Mouse (Mus musculus) intestine, embryonic 15.5 days (tissue): ENCODE results near the gene Tec. TPM values are rescaled to one million over a fixed set of nuclear protein-coding genes. Genes with fewer than 3 reads are reported as not detected.

Experiments used
- ATAC-seq: fragments of 200-750 bp; cut with Nextera tagmentation; 2 replicates; pipeline ENCODE4 v1.8.0; 2017; ENCODE audit warnings: moderate TSS enrichment, moderate library complexity
- H3K27ac ChIP-seq: fragments of 300-500 bp; sonication (generic); 2 replicates; pipeline ENCODE4 v1.5.1; 2015; ENCODE audit warnings: mild to moderate bottlenecking, inconsistent platforms
- H3K27me3 ChIP-seq: fragments of 300-500 bp; sonication (generic); replicated peaks from 2 replicates; pipeline ENCODE4 v1.6.1; 2015; ENCODE audit warnings: inconsistent platforms
- H3K36me3 ChIP-seq: fragments of 300-500 bp; sonication (generic); 2 replicates; pipeline ENCODE4 v1.6.1; 2015; ENCODE audit warnings: inconsistent platforms
- H3K4me1 ChIP-seq: fragments of 300-500 bp; sonication (generic); replicated peaks from 2 replicates; pipeline ENCODE4 v1.6.1; 2015; ENCODE audit warnings: inconsistent platforms
- H3K4me2 ChIP-seq: fragments of 300-500 bp; sonication (generic); replicated peaks from 2 replicates; pipeline ENCODE4 v1.6.1; 2015; ENCODE audit warnings: mild to moderate bottlenecking, inconsistent platforms
- H3K4me3 ChIP-seq: fragments of 300-500 bp; sonication (generic); replicated peaks from 2 replicates; pipeline ENCODE4 v1.5.1; 2015; ENCODE audit warnings: inconsistent platforms
- H3K9ac ChIP-seq: fragments of 300-500 bp; sonication (generic); 2 replicates; pipeline ENCODE4 v1.6.1; 2015; ENCODE audit warnings: inconsistent platforms
- H3K9me3 ChIP-seq: fragments of 300-500 bp; sonication (generic); 2 replicates; pipeline ENCODE4 v1.6.1; 2016; ENCODE audit warnings: inconsistent platforms
- WGBS: fragments of 180-500 bp; shearing (Covaris S2); methylation state at CpG from one replicate; pipeline ENCODE4 v1.1.7; 2015; 5-methylcytosine and 5-hydroxymethylcytosine counted together
- polyA plus RNA-seq: library from polyadenylated mRNA; unstranded; fragments of >200 nt; fragmentation: Nextera tagmentation; extraction: Ambion mirVana; gene quantifications from 2 replicates; pipeline ENCODE4 v1.2.1, GENCODE M21; 2015

The Tec gene
- polyA plus RNA-seq, 1 experiment from 2014 or later = 12.8 TPM

DNA sequence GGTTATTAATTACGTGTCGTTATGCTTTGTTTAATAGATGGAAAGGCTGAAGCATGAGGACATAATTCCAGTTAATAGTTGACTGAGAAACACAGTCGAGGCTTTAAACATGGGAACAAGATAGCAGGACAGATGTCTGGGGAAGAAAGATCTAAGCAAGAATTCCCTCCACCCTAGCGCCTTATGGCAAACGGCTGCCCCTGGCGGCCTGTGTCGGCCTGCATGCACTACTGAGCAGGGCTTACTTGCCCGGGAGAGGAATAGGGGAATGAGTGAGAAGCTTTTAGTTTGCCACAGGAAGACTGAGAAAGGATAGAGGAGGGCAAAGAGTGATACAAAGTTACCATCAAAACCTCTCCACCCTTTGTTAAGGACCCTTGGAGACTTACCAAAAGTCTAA is 7.4 kb downstream of the Tec start:
- Histone ChIP-seq H3K9ac (no peak overlapping the region), H3K9me3 (no peaks in the 10 kb centered on the region), H3K27ac (no peak overlapping the region), H3K36me3 (no peaks in the 10 kb centered on the region), H3K27me3 (no peaks in the 10 kb centered on the region), H3K4me2 (no peak overlapping the region), H3K4me3 (no peak overlapping the region), H3K4me1 (peaks cover 5% of the 10 kb centered on the region)
- no peak for ATAC-seq
- WGBS = 68% methylated on average over 8 of the region's 8 CpGs

DNA sequence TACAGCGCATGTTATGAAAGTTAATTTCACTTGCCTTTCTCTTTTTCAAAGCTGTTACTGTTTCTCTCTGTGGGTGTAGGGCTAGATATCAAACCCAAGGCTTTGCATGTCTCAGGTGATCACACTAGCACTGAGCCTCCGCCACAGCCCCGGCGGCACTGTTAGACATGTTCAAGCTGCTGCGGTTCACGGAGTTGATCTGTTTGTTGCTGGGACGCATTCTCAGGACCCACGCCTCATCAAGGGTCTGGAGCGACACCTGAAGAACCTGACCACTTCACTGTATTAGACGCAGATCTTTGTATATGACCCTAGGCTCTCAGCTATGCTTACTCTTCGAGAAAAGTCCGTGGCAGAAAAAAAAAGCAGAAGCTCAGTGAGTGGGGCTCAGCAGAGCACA is 10.0 kb downstream of the Tec start:
- H3K9me3 ChIP-seq = no peaks in the 10 kb centered on the region
- H3K4me2 ChIP-seq = no peak overlapping the region
- 90% methylated on average over 12 of the region's 12 CpGs for WGBS
- no peak overlapping the region for H3K9ac ChIP-seq
- no peak overlapping the region for H3K4me3 ChIP-seq
- H3K27ac ChIP-seq = no peak overlapping the region
- peaks cover 12% of the 10 kb centered on the region for H3K4me1 ChIP-seq
- ATAC-seq = no peak
- H3K36me3 ChIP-seq = no peaks in the 10 kb centered on the region
- no peaks in the 10 kb centered on the region for H3K27me3 ChIP-seq

- H3K27me3 ChIP-seq = no peaks in the 10 kb centered on the region
- H3K4me1 ChIP-seq = peaks cover 12% of the 10 kb centered on the region
- 71% methylated on average over 4 of the region's 4 CpGs for WGBS
- ATAC-seq = peak; percentile 54
- no peaks in the 10 kb centered on the region for H3K9me3 ChIP-seq
- H3K4me2 ChIP-seq = no peak overlapping the region
- H3K27ac ChIP-seq = no peak overlapping the region
- no peak overlapping the region for H3K4me3 ChIP-seq
- H3K36me3 ChIP-seq = no peaks in the 10 kb centered on the region
- H3K9ac ChIP-seq = no peak overlapping the region
These were observed 10.5 kb downstream of the Tec start for GRCm38 (mm10) chr5:72857756-72858155.

DNA sequence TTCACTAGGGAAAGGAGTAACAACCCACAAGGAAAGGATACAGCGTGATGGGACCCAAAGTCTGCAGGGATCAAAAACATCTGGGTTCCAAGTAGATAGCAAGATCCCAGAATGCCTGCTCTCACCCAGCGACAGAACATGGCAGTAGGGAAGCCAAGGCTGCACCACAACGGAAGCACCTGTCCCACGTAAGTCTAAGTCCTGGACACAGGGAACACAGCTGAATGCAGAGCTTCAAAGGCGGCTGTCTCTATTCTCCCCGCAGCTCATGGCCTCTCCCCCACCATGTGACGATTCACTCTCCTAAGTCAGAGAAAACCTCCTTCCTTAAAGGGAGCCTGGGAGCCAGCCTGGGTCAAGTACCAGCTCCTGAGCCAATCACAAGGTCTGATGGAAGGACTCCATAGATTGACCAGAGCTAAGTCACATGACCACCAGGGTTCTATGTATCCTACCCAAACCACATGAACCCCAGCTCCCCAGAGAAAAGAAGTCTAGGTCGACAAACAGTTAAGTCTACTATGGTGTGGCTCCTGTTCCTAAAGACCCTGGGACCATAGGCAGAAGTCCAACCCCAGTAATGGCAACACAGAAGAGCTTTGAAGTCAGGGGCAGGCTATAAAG is 11.9 kb downstream of the Tec start:
- Histone ChIP-seq H3K27me3 (no peaks in the 10 kb centered on the region), H3K27ac (0 out of 2 replicates have a peak overlapping the region, but pooled peaks have one; percentile 13), H3K9ac (no peak overlapping the region), H3K4me3 (no peak overlapping the region), H3K4me1 (peaks cover 12% of the 10 kb centered on the region), H3K9me3 (no peaks in the 10 kb centered on the region), H3K4me2 (no peak overlapping the region), H3K36me3 (no peaks in the 10 kb centered on the region)
- no peak for ATAC-seq
- WGBS = 85% methylated on average over 8 of the region's 8 CpGs

DNA sequence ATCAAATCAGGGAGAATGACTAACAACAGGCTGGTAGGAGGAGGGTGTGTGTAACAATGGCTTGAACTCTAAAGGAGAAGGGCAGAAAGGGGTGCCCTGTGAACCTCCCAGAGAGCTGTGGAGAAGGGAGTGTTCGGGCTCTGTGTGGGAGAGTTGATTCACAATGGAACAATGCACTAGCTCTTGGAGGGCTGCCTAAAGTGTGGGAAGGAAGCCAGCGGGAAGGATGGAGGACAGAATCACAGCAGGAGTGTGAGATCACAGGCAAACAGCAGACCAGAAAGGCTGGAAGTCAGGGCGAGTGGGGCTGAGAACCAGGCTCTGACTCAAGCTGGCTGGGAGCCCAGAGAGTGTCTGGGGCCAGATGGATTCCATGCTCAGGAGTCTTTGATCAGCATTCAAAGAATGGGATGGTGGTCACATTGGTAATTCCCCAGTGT is 12.6 kb downstream of the Tec start:
- H3K4me3 ChIP-seq = no peak overlapping the region
- H3K9ac ChIP-seq = no peak overlapping the region
- no peaks in the 10 kb centered on the region for H3K9me3 ChIP-seq
- WGBS = 28% methylated on average over 3 of the region's 3 CpGs
- no peaks in the 10 kb centered on the region for H3K36me3 ChIP-seq
- peak; percentile 46 for ATAC-seq
- H3K4me2 ChIP-seq = no peak overlapping the region
- no peak overlapping the region for H3K27ac ChIP-seq
- peaks cover 15% of the 10 kb centered on the region for H3K4me1 ChIP-seq
- no peaks in the 10 kb centered on the region for H3K27me3 ChIP-seq

GRCm38 (mm10) chr5:72854141-72854990 is 13.9 kb downstream of the Tec start:
- Histone ChIP-seq H3K27me3 (no peaks in the 10 kb centered on the region), H3K4me2 (no peak overlapping the region), H3K4me1 (peaks cover 15% of the 10 kb centered on the region), H3K9ac (no peak overlapping the region), H3K36me3 (no peaks in the 10 kb centered on the region), H3K9me3 (no peaks in the 10 kb centered on the region), H3K4me3 (no peak overlapping the region), H3K27ac (no peak overlapping the region)
- WGBS = 80% methylated on average over 6 of the region's 6 CpGs
- ATAC-seq = no peak

GRCm38 (mm10) chr5:72853365-72853764 is 14.9 kb downstream of the Tec start:
- no peak overlapping the region for H3K4me3 ChIP-seq
- H3K9ac ChIP-seq = no peak overlapping the region
- no peaks in the 10 kb centered on the region for H3K9me3 ChIP-seq
- no peaks in the 10 kb centered on the region for H3K27me3 ChIP-seq
- H3K27ac ChIP-seq = no peak overlapping the region
- WGBS = 59% methylated on average over 2 of the region's 2 CpGs
- H3K4me1 ChIP-seq = peaks cover 15% of the 10 kb centered on the region
- ATAC-seq = no peak
- no peaks in the 10 kb centered on the region for H3K36me3 ChIP-seq
- H3K4me2 ChIP-seq = no peak overlapping the region

DNA sequence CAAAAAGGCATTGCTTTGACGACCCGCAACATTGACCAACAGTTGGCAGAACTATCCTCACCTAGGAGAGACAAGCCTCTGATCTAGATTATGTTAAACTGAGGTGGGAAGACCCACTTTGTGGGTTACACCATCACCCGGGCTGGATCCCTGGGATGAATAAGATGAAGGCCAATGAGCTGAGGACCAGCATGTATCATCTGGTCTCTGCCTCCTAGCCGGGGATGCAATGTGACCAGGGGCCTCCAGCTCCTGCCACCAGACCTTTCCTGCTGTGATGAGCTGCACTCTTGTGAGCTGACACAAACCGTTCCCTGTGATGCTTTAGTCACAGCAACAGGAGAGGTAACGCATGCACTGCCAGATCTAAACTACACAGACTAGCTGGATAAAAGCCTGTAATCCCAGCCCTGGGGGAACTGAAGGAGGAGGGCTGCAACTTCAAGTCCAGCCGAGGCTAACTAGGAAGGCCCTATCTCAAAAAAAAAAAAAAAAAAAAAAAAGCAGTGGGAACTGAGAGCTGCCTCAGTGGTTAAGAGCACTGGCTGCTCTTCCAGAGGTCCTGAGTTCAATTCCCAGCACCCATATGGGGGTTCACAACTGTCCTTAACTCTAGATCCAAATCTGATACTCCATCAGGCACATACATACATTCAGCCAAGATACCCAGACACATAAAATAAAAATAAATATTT is 15.8 kb downstream of the Tec start:
- no peak overlapping the region for H3K9ac ChIP-seq
- H3K4me2 ChIP-seq = no peak overlapping the region
- H3K27ac ChIP-seq = no peak overlapping the region
- H3K36me3 ChIP-seq = no peaks in the 10 kb centered on the region
- no peaks in the 10 kb centered on the region for H3K9me3 ChIP-seq
- no peak overlapping the region for H3K4me3 ChIP-seq
- 78% methylated on average over 7 of the region's 7 CpGs for WGBS
- ATAC-seq = no peak
- H3K4me1 ChIP-seq = peaks cover 15% of the 10 kb centered on the region
- H3K27me3 ChIP-seq = no peaks in the 10 kb centered on the region

GRCm38 (mm10) chr5:72851674-72852098 is 16.6 kb downstream of the Tec start:
- Histone ChIP-seq H3K27me3 (no peaks in the 10 kb centered on the region), H3K4me3 (no peak overlapping the region), H3K36me3 (no peaks in the 10 kb centered on the region), H3K27ac (no peak overlapping the region), H3K4me1 (peaks cover 15% of the 10 kb centered on the region), H3K9ac (no peak overlapping the region), H3K4me2 (no peak overlapping the region), H3K9me3 (no peaks in the 10 kb centered on the region)
- 55% methylated on average over 4 of the region's 4 CpGs for WGBS
- ATAC-seq = peak; percentile 84

DNA sequence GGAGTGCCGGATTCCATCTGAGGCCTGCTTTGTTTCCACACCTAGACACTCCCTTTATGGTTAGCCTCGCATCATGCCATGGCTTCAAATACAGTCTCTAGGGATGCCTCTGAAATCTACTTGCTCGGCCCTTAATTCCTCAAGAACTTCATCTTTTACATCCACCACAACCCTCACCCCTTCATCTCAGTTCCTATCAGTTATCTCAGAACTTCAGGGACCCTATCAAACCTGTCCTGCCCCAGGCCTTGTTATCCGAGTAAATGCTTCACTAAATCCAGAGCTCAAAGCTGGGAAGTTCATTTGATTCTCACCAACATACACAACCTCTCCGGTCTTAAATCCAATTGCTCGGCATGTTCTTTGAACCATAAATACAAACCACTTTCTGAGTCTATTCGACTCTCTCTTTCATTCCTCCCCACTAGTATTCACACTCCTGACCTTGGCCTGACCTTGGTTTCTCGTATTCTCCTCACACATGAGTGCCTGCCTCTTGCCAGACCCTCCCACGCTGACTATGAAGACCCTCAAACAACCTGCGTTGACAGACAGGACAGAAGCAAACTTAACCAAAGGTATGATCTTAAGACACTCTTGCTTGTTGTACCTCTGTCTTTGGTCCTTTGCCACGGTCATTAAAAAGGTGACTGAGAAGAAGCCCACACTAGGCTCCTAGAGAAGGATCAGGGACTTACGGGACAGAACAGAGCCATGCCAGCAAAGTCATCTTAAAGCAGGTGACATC is 17.2 kb downstream of the Tec start:
- Histone ChIP-seq H3K36me3 (no peaks in the 10 kb centered on the region), H3K27me3 (no peaks in the 10 kb centered on the region), H3K4me3 (no peak overlapping the region), H3K4me2 (no peak overlapping the region), H3K9ac (no peak overlapping the region), H3K9me3 (no peaks in the 10 kb centered on the region), H3K27ac (no peak overlapping the region), H3K4me1 (peaks cover 12% of the 10 kb centered on the region)
- WGBS = 80% methylated on average over 12 of the region's 12 CpGs
- ATAC-seq = no peak

DNA sequence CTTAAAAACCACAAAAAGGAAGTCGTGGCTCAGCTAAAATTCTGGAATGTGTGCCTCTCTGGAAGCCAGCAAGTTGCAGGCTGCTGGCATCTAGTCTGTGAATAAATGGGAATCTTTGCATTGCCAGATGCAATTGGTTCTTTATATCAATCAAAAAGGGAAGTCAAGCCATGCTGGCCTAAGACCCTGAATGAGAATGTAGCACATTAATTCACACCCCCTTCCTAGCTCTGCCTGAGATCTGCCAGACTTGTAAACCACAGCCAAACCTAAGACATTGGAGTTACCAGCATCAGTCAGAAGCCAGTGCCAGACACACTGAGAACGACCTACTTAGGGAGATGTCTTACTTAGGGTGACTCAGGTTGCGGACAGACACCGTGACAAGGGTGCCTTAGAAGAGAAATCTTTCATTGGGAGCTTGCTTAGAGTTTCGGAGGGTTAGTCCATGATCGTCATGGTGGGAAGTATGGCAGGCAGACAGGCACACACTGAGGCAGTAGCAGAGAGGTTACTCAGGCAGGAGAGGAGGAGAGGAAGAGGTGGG is 19.3 kb downstream of the Tec start:
- 78% methylated on average over 6 of the region's 6 CpGs for WGBS
- H3K9ac ChIP-seq = no peak overlapping the region
- H3K27ac ChIP-seq = no peak overlapping the region
- no peaks in the 10 kb centered on the region for H3K9me3 ChIP-seq
- ATAC-seq = no peak
- H3K4me3 ChIP-seq = no peak overlapping the region
- H3K4me2 ChIP-seq = no peak overlapping the region
- no peaks in the 10 kb centered on the region for H3K27me3 ChIP-seq
- peaks cover 14% of the 10 kb centered on the region; the same call in 1 of the 2 replicates for H3K4me1 ChIP-seq
- H3K36me3 ChIP-seq = no peaks in the 10 kb centered on the region

DNA sequence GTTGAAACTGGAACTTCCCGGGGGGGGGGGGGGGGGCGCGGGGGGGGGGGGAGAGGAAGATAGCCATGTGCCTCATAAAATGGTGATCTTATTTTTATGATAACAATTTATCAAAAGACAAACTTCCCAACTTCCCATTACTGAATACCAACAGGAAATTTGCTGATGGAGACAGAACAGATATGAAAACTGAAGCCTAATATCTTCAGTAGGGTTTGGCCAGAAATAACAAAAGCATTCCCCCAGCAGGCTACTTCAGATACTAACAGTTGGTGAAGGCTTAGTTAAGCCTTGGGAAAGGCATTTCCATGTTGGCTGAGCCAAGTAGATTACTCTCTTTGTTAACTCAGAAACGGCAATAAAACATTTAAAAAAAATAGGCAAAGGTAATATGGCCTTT is 21.6 kb downstream of the Tec start:
- Histone ChIP-seq H3K27ac (no peak overlapping the region), H3K9me3 (no peaks in the 10 kb centered on the region), H3K4me1 (peaks cover 14% of the 10 kb centered on the region; the same call in 1 of the 2 replicates), H3K4me3 (no peak overlapping the region), H3K9ac (no peak overlapping the region), H3K36me3 (no peaks in the 10 kb centered on the region), H3K4me2 (no peak overlapping the region), H3K27me3 (no peaks in the 10 kb centered on the region)
- WGBS = 66% methylated on average over 1 of the region's 4 CpGs
- ATAC-seq = no peak
